Mouse (Mus musculus) MEL (cell line): ENCODE data around the gene Qrsl1.

ENCODE experiments used
- CTCF ChIP-seq, 3 experiments: IDR thresholded peaks in 2 of 3; conservative IDR thresholded peaks in 1 of 3; 2 replicates each; pipeline ENCODE4 v1.5.1; 2011 to 2012; ENCODE audit warnings: low read length in 3 of 3, low read depth in 2 of 3, mild to moderate bottlenecking in 2 of 3, improper control_type of control experiment in 1 of 3, inconsistent platforms in 1 of 3, mixed read lengths in 1 of 3, moderate library complexity in 1 of 3; ENCODE audit not compliant: control insufficient read depth in 1 of 3, insufficient read depth in 1 of 3, poor library complexity in 1 of 3, severe bottlenecking in 1 of 3
- GABPA ChIP-seq: IDR thresholded peaks from 2 replicates; pipeline ENCODE4 v1.6.1; 2012; ENCODE audit warnings: low read depth, mild to moderate bottlenecking, inconsistent platforms, low read length, improper control_type of control experiment, moderate library complexity
- POLR2AphosphoS5 ChIP-seq: IDR thresholded peaks from 2 replicates; pipeline ENCODE4 v1.6.1; 2012; ENCODE audit warnings: low read depth, borderline replicate concordance, mild to moderate bottlenecking, inconsistent platforms, low read length, moderate library complexity, mixed read lengths
- USF1 ChIP-seq: IDR thresholded peaks from 2 replicates; pipeline ENCODE4 v1.6.1; 2014; ENCODE audit warnings: low read depth, mild to moderate bottlenecking, inconsistent platforms, low read length, improper control_type of control experiment, moderate library complexity

- no peak for TF ChIP-seq CTCF (IDR thresholded peaks at IDR 0.05 in 2 of 3, conservative IDR thresholded peaks at IDR 0.05 in 1 of 3; ENCODE audit: control insufficient read depth in 1 of 3, insufficient read depth in 1 of 3, low read depth in 2 of 3, low read length in 3 of 3, poor library complexity in 1 of 3, severe bottlenecking in 1 of 3)
- TF ChIP-seq GABPA = no peak
- no peak for TF ChIP-seq USF1
- TF ChIP-seq POLR2AphosphoS5 = no peak
Measured at GRCm38 (mm10) chr10:43846141-43846622, 55.4 kb downstream of the Qrsl1 start.
